Mouse (Mus musculus) C2C12 (cell line): ENCODE results near the gene Wdsub1. TPM values are rescaled to one million over a fixed set of nuclear protein-coding genes. Genes with fewer than 3 reads are reported as not detected.

Experiments
- H3K27me3 ChIP-seq: one replicate; pipeline ENCODE4 v1.6.1; 2011; ENCODE audit not compliant: control insufficient read depth, insufficient read depth, insufficient read length
- H3K36me3 ChIP-seq: one replicate; pipeline ENCODE4 v1.6.1; 2011; ENCODE audit not compliant: control insufficient read depth, insufficient read depth
- H3K4me3 ChIP-seq: one replicate; pipeline ENCODE4 v1.5.1; 2011; ENCODE audit warnings: mild to moderate bottlenecking, control low read depth; ENCODE audit not compliant: poor library complexity, insufficient read depth, severe bottlenecking
- H3K79me2 ChIP-seq: one replicate; pipeline ENCODE4 v1.6.1; 2011; ENCODE audit not compliant: control insufficient read depth, insufficient read depth
- H3K79me3 ChIP-seq: one replicate; pipeline ENCODE4 v1.6.1; 2011; ENCODE audit warnings: low read depth, control low read depth
- H3ac ChIP-seq: one replicate; pipeline ENCODE3; 2011; ENCODE audit warnings: low read depth; ENCODE audit not compliant: control insufficient read depth, insufficient read length
- CEBPB ChIP-seq: IDR thresholded peaks from one replicate; pipeline ENCODE4 v1.6.1; 2011; ENCODE audit warnings: low read depth, mild to moderate bottlenecking, control low read depth, moderate library complexity
- CTCF ChIP-seq: IDR thresholded peaks from one replicate; pipeline ENCODE4 v1.5.1; 2011; ENCODE audit not compliant: control insufficient read depth, insufficient read depth, insufficient read length
- FOSL1 ChIP-seq: IDR thresholded peaks from one replicate; pipeline ENCODE4 v1.8.0; 2011; ENCODE audit warnings: mild to moderate bottlenecking, low read length; ENCODE audit not compliant: poor library complexity, insufficient read depth, severe bottlenecking
- MAX ChIP-seq: IDR thresholded peaks from one replicate; pipeline ENCODE4 v1.6.1; 2011; ENCODE audit warnings: mild to moderate bottlenecking, control low read depth
- MYOD1 ChIP-seq: IDR thresholded peaks from one replicate; pipeline ENCODE4 v1.6.1; 2011; ENCODE audit warnings: low read depth; ENCODE audit not compliant: control insufficient read depth, insufficient read length
- MYOG ChIP-seq: IDR thresholded peaks from one replicate; pipeline ENCODE4 v1.6.1; 2011; ENCODE audit not compliant: control insufficient read depth, insufficient read length; ENCODE audit errors: extremely low read depth
- USF1 ChIP-seq: IDR thresholded peaks from one replicate; pipeline ENCODE4 v1.6.1; 2011; ENCODE audit warnings: low read depth, mild to moderate bottlenecking, control low read depth, moderate library complexity
- polyA plus RNA-seq: library from polyadenylated mRNA; unstranded; fragments of >200 nt; fragmentation: generic; extraction: Trizol; gene quantifications from one replicate; pipeline ENCODE4 v1.2.1, GENCODE M21; 2012; ENCODE audit warnings: missing spikeins

The Wdsub1 gene
- polyA plus RNA-seq, 1 experiment = 20.0 TPM

GRCm38 (mm10) chr2:59896837-59897236 lies 14.4 kb upstream of the Wdsub1 start:
- H3K27me3 ChIP-seq = no peaks in the 10 kb centered on the region
- H3ac ChIP-seq = no peak overlapping the region
- no peaks in the 10 kb centered on the region for H3K79me3 ChIP-seq
- TF ChIP-seq MAX (no peak), MYOG (no peak), CTCF (no peak), FOSL1 (no peak), USF1 (no peak), CEBPB (no peak), MYOD1 (no peak)
- no peak overlapping the region for H3K4me3 ChIP-seq
- peaks cover 13% of the 10 kb centered on the region for H3K36me3 ChIP-seq
- H3K79me2 ChIP-seq = no peaks in the 10 kb centered on the region

GRCm38 (mm10) chr2:59896400-59896799 lies 14.0 kb upstream of the Wdsub1 start:
- Histone ChIP-seq H3ac (no peak overlapping the region), H3K79me2 (no peaks in the 10 kb centered on the region), H3K27me3 (no peaks in the 10 kb centered on the region), H3K36me3 (peaks cover 9% of the 10 kb centered on the region), H3K4me3 (no peak overlapping the region), H3K79me3 (no peaks in the 10 kb centered on the region)
- TF ChIP-seq MYOD1 = no peak
- TF ChIP-seq USF1 = no peak
- no peak for TF ChIP-seq CTCF
- TF ChIP-seq FOSL1 = no peak
- no peak for TF ChIP-seq MYOG
- TF ChIP-seq CEBPB = no peak
- TF ChIP-seq MAX = no peak

DNA sequence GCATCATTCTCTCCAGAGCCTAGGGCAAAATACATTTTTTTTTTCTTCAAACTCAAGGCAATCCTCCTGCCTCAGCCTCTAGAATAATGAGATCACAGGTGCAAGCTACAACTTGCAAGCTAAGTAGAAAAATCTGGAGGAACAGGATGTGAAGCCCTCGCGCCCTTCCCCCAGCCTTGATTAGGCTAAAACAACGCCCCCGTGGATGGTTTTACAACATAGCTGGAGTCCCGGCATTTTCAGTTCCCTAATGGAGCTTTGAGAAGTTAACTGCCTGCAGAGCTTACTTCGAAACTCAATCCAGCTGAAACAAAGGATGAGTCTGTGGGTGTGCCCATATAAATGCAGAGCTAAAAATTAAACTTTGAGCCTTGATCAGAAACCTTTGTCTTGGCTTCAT lies 7.3 kb upstream of the Wdsub1 start:
- no peaks in the 10 kb centered on the region for H3K36me3 ChIP-seq
- TF ChIP-seq USF1 = no peak
- TF ChIP-seq CEBPB = no peak
- TF ChIP-seq MAX = no peak
- no peak for TF ChIP-seq MYOG
- no peak for TF ChIP-seq MYOD1
- TF ChIP-seq FOSL1 = no peak
- TF ChIP-seq CTCF = no peak

DNA sequence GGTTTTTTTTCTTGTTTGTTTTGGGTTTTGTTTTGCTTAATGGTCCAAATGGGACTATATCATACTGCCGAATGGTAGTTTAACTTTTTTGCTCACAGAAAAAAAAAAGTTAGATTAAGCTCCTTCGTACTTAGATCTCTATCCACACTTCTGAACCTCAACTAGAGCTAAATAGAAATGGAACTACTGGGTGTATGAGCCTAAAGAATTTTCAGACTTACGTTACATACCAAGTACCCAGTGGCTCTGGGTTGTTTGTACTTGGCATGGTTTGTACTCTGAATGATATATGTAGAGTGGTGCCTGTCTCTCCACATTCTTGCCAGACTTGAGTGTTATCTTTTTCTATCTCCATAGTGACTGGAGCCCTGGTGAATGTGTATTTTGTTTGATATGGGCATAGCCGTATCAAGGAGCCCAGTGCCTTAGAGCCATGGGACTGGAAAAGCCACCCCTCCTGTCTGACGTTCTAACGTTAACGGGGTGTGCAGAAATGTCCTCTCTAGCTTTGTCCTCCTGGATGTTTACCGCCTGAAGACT lies 421 bp upstream of the Wdsub1 start:
- H3K4me3 ChIP-seq = peak overlapping the region; percentile 74

More for the DNA sequence above, 7.3 kb upstream of the Wdsub1 start:
- H3K79me2 ChIP-seq = no peaks in the 10 kb centered on the region
- no peaks in the 10 kb centered on the region for H3K79me3 ChIP-seq
- H3K27me3 ChIP-seq = no peaks in the 10 kb centered on the region
- no peak overlapping the region for H3ac ChIP-seq
- H3K4me3 ChIP-seq = no peak overlapping the region

DNA sequence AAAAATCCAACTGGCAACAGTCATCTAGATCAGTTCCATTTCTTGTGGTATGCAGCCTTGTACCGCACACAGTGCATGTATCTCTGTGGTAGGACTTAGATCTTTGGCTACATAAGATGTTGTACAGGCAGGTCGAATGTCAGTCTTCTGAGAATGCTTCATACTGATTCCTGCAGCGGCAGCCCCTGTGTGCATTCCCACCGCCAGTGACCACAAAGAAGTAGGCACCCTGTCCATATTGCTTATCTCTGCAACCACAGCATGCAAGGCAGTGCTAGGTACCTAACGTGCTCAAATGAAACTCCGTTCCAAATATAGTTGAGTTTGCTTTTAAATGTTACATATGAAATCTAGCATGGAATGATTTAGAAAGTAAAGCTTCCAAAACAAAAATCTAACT lies 987 bp downstream of the Wdsub1 start:
- Histone ChIP-seq H3K79me2 (peaks cover 3% of the 10 kb centered on the region), H3K79me3 (no peaks in the 10 kb centered on the region), H3K36me3 (peaks cover 4% of the 10 kb centered on the region), H3K4me3 (peak overlapping the region; percentile 74), H3K27me3 (no peaks in the 10 kb centered on the region), H3ac (no peak overlapping the region)
- TF ChIP-seq MAX (no peak), CEBPB (no peak), USF1 (no peak), MYOG (no peak), MYOD1 (no peak), FOSL1 (no peak), CTCF (no peak)

More for the DNA sequence above, 421 bp upstream of the Wdsub1 start:
- no peaks in the 10 kb centered on the region for H3K27me3 ChIP-seq
- no peaks in the 10 kb centered on the region for H3K36me3 ChIP-seq
- H3K79me3 ChIP-seq = no peaks in the 10 kb centered on the region
- H3ac ChIP-seq = no peak overlapping the region
- TF ChIP-seq CTCF (no peak), MAX (no peak), CEBPB (no peak), MYOD1 (no peak), FOSL1 (no peak), USF1 (no peak), MYOG (no peak)
- peaks cover 3% of the 10 kb centered on the region for H3K79me2 ChIP-seq

DNA sequence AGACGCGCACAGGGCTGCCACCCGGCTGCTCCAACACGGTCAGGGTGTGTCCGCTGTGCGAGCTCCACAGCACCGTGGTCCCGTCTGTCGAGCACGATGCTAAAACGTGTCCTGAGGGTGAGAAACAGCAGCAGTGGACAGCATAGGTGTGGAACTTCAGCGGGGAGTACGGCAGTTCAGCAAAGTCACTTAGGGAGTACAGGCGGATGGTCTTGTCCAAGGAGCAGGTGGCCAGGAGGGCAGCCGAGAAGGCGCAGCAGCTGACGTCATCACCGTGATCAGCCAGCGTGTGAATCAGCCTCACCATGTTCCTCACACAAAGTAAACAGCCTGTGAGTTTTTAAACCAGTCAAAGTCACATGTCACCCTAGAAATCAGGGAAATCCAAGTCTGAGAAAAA lies 4.2 kb downstream of the Wdsub1 start:
- TF ChIP-seq CEBPB (no peak), USF1 (no peak), MYOD1 (no peak), CTCF (no peak), MAX (no peak), FOSL1 (no peak), MYOG (no peak)
- no peak overlapping the region for H3K4me3 ChIP-seq

More for the DNA sequence above, 4.2 kb downstream of the Wdsub1 start:
- Histone ChIP-seq H3K79me3 (no peaks in the 10 kb centered on the region), H3K27me3 (no peaks in the 10 kb centered on the region), H3K79me2 (peaks cover 3% of the 10 kb centered on the region), H3ac (no peak overlapping the region), H3K36me3 (peaks cover 8% of the 10 kb centered on the region)
